Mouse (Mus musculus) lung, embryonic 14.5 days (tissue): ENCODE data around the gene Qtrt1. TPM values are rescaled to one million over a fixed set of nuclear protein-coding genes. Genes with fewer than 3 reads are reported as not detected.
A peak's percentile ranks its signal among the peaks of the same experiment; 100 is the strongest.

ENCODE experiments used
- ATAC-seq: fragments of 200-750 bp; cut with Nextera tagmentation; 2 replicates; pipeline ENCODE4 v1.8.0; 2017; ENCODE audit warnings: mild to moderate bottlenecking, moderate TSS enrichment, moderate library complexity; ENCODE audit not compliant: insufficient read depth
- DNase-seq: peaks from one replicate; pipeline ENCODE4 v3.0.0-alpha.2; 2015
- H3K27ac ChIP-seq: fragments of 300-500 bp; sonication (generic); 2 replicates; pipeline ENCODE4 v1.5.1; 2014; ENCODE audit warnings: low read depth, mild to moderate bottlenecking, moderate library complexity
- H3K27me3 ChIP-seq: fragments of 300-500 bp; sonication (generic); 2 replicates; pipeline ENCODE4 v1.6.1; 2014; ENCODE audit warnings: low read length, control low read depth; ENCODE audit not compliant: insufficient read depth
- H3K36me3 ChIP-seq: fragments of 300-500 bp; sonication (generic); 2 replicates; pipeline ENCODE4 v1.6.1; 2014; ENCODE audit warnings: control low read depth; ENCODE audit not compliant: insufficient read depth
- H3K4me1 ChIP-seq: fragments of 300-500 bp; sonication (generic); 2 replicates; pipeline ENCODE4 v1.6.1; 2014; ENCODE audit warnings: antibody characterized with exemption, control low read depth; ENCODE audit not compliant: insufficient read depth
- H3K4me2 ChIP-seq: fragments of 300-500 bp; sonication (generic); 2 replicates; pipeline ENCODE4 v1.6.1; 2014; ENCODE audit warnings: mild to moderate bottlenecking
- H3K4me3 ChIP-seq: fragments of 300-500 bp; sonication (generic); 2 replicates; pipeline ENCODE4 v1.5.1; 2014; ENCODE audit warnings: low read depth, low read length
- H3K9ac ChIP-seq: fragments of 300-500 bp; sonication (generic); 2 replicates; pipeline ENCODE4 v1.6.1; 2014
- H3K9me3 ChIP-seq: fragments of 300-500 bp; sonication (generic); 2 replicates; pipeline ENCODE4 v1.6.1; 2016; ENCODE audit warnings: low read depth, low read length, control low read depth
- CTCF ChIP-seq: IDR thresholded peaks from 2 replicates; pipeline ENCODE4 v1.5.1; 2016; ENCODE audit warnings: antibody characterized with exemption, low read depth
- WGBS: fragments of 180-500 bp; shearing (Covaris S2); extraction: QIAGEN DNeasy Blood & Tissue Kit; methylation state at CpG from one replicate; pipeline ENCODE4 v1.1.7; 2014; 5-methylcytosine and 5-hydroxymethylcytosine counted together
- polyA plus RNA-seq: library from polyadenylated mRNA; unstranded; fragments of >200 nt; fragmentation: Nextera tagmentation; extraction: Ambion mirVana; gene quantifications from 2 replicates; pipeline ENCODE4 v1.2.1, GENCODE M21; 2014

The Qtrt1 gene
- polyA plus RNA-seq, 1 experiment from 2014 or later: 55.1 TPM

GRCm38 (mm10) chr9:21455103-21455770, 43.6 kb downstream of the Qtrt1 start:
- 49% methylated on average over 4 of the region's 4 CpGs for WGBS
- ATAC-seq: no peak
- Histone ChIP-seq H3K4me1 (peaks cover 3% of the 10 kb centered on the region; the same call in 1 of the 2 replicates), H3K4me2 (no peak overlapping the region), H3K9me3 (no peaks in the 10 kb centered on the region), H3K36me3 (peaks cover 13% of the 10 kb centered on the region), H3K27me3 (no peaks in the 10 kb centered on the region), H3K27ac (no peak overlapping the region), H3K4me3 (no peak overlapping the region), H3K9ac (no peak overlapping the region)
- no peak for TF ChIP-seq CTCF
- no peak for DNase-seq

GRCm38 (mm10) chr9:21456246-21456929, 44.8 kb downstream of the Qtrt1 start:
- H3K4me3 ChIP-seq: no peak overlapping the region
- H3K9me3 ChIP-seq: no peaks in the 10 kb centered on the region
- no peaks in the 10 kb centered on the region for H3K27me3 ChIP-seq
- no peak overlapping the region for H3K27ac ChIP-seq
- peaks cover 3% of the 10 kb centered on the region; the same call in 1 of the 2 replicates for H3K4me1 ChIP-seq
- H3K36me3 ChIP-seq: peaks cover 17% of the 10 kb centered on the region
- DNase-seq (no peak), ATAC-seq (no peak)
- H3K9ac ChIP-seq: no peak overlapping the region
- 83% methylated on average over 7 of the region's 7 CpGs for WGBS
- no peak for TF ChIP-seq CTCF
- no peak overlapping the region for H3K4me2 ChIP-seq

- no peak for TF ChIP-seq CTCF
- no peaks in the 10 kb centered on the region for H3K27me3 ChIP-seq
- H3K4me3 ChIP-seq: no peak overlapping the region
- no peaks in the 10 kb centered on the region for H3K9me3 ChIP-seq
- H3K4me1 ChIP-seq: peaks cover 3% of the 10 kb centered on the region; the same call in 1 of the 2 replicates
- ATAC-seq (no peak), DNase-seq (no peak)
- H3K27ac ChIP-seq: no peak overlapping the region
- no peak overlapping the region for H3K9ac ChIP-seq
- peaks cover 17% of the 10 kb centered on the region for H3K36me3 ChIP-seq
- no peak overlapping the region for H3K4me2 ChIP-seq
- 75% methylated on average over 10 of the region's 10 CpGs for WGBS
Measured at GRCm38 (mm10) chr9:21456930-21457634, 45.4 kb downstream of the Qtrt1 start.

GRCm38 (mm10) chr9:21458821-21459220, 47.2 kb downstream of the Qtrt1 start:
- H3K36me3 ChIP-seq: peaks cover 17% of the 10 kb centered on the region
- no peaks in the 10 kb centered on the region for H3K9me3 ChIP-seq
- no peak for TF ChIP-seq CTCF
- H3K27ac ChIP-seq: no peak overlapping the region
- no peaks in the 10 kb centered on the region for H3K27me3 ChIP-seq
- H3K4me2 ChIP-seq: no peak overlapping the region
- DNase-seq (no peak), ATAC-seq (no peak)
- H3K4me3 ChIP-seq: no peak overlapping the region
- H3K4me1 ChIP-seq: peaks cover 3% of the 10 kb centered on the region; the same call in 1 of the 2 replicates
- 82% methylated on average over 3 of the region's 3 CpGs for WGBS
- H3K9ac ChIP-seq: no peak overlapping the region

GRCm38 (mm10) chr9:21460400-21460940, 48.8 kb downstream of the Qtrt1 start:
- 93% methylated on average over 3 of the region's 3 CpGs for WGBS

GRCm38 (mm10) chr9:21463138-21463590, 51.5 kb downstream of the Qtrt1 start:
- Histone ChIP-seq H3K36me3 (peaks cover 42% of the 10 kb centered on the region), H3K4me1 (no peaks in the 10 kb centered on the region), H3K9me3 (no peaks in the 10 kb centered on the region), H3K27ac (peak overlapping the region; percentile 13), H3K4me3 (no peak overlapping the region), H3K4me2 (peak overlapping the region; percentile 1), H3K27me3 (no peaks in the 10 kb centered on the region), H3K9ac (0 out of 2 replicates have a peak overlapping the region, but pooled peaks have one; percentile 5)
- DNase-seq (peak; percentile 60), ATAC-seq (peak; percentile 63; the same call in 1 of the 2 replicates)
- 26% methylated on average over 5 of the region's 5 CpGs for WGBS
- no peak for TF ChIP-seq CTCF

More at GRCm38 (mm10) chr9:21460400-21460940, 48.8 kb downstream of the Qtrt1 start:
- Histone ChIP-seq H3K27me3 (no peaks in the 10 kb centered on the region), H3K36me3 (peaks cover 20% of the 10 kb centered on the region), H3K4me1 (no peaks in the 10 kb centered on the region), H3K9me3 (no peaks in the 10 kb centered on the region), H3K27ac (no peak overlapping the region), H3K4me2 (no peak overlapping the region), H3K4me3 (no peak overlapping the region), H3K9ac (no peak overlapping the region)
- DNase-seq: no peak
- ATAC-seq: no peak
- TF ChIP-seq CTCF: no peak
